ENCODE assay signal across 9 mouse cellular contexts in genomic region chr3:36481776-36482193, GRCm38 (mm10). TPM values are rescaled to one million over a fixed set of nuclear protein-coding genes. Genes with fewer than 3 reads are reported as not detected.
A peak's percentile ranks its signal among the peaks of the same experiment; 100 is the strongest.
DNase-seq lines count a peak whose midpoint lies in the region; ATAC-seq and TF ChIP-seq lines count a peak whose summit lies in the region.
"Had no signal": no experiment of that assay in that cellular context is flagged by ENCODE, and none has a peak within 500 bp of the region (broad histone marks: within the 10 kb centered on the region; RNA-seq: fewer than 3 reads in every experiment).

No protein-coding gene starts in this region.

- peak overlapping the region; percentile 51 for H3K4me2 ChIP-seq in heart, embryonic 15.5 days
- H3K4me2 ChIP-seq in midbrain, embryonic 12.5 days (replicated peaks), result peak overlapping the region; percentile 32
- H3K4me2 ChIP-seq in stomach, embryonic 16.5 days (ENCODE audit: low read depth, low read length), result peak overlapping the region; percentile 43
- H3K4me2 ChIP-seq: liver, embryonic 13.5 days had no signal

- H3K9me3 ChIP-seq in heart, embryonic 15.5 days (replicated peaks), result no peaks in the 10 kb centered on the region
- H3K9me3 ChIP-seq in midbrain, embryonic 12.5 days, result no peaks in the 10 kb centered on the region
- no peaks in the 10 kb centered on the region for H3K9me3 ChIP-seq in stomach, embryonic 16.5 days (replicated peaks; ENCODE audit: control insufficient read depth, low read length)
- H3K9me3 ChIP-seq: liver, embryonic 13.5 days had no signal

- peaks cover 21% of the 10 kb centered on the region for H3K4me1 ChIP-seq in embryonic fibroblast, embryonic 13.5 days (ENCODE audit: control insufficient read depth, insufficient read depth, low read length)
- H3K4me1 ChIP-seq in heart, embryonic 15.5 days (replicated peaks), result peaks cover 30% of the 10 kb centered on the region
- peaks cover 22% of the 10 kb centered on the region for H3K4me1 ChIP-seq in midbrain, embryonic 12.5 days
- H3K4me1 ChIP-seq in stomach, embryonic 16.5 days (ENCODE audit: control insufficient read depth, insufficient read depth, low read length), result peaks cover 14% of the 10 kb centered on the region; the same call in 1 of the 2 replicates

- DNase-seq in 416B (ENCODE audit: low read depth), result peak; percentile 35
- peak; percentile 74 for DNase-seq in adrenal gland, postnatal 10 days
- peak; percentile 69 for DNase-seq in kidney, postnatal 10 days
- DNase-seq: liver, embryonic 13.5 days had no signal

- peak overlapping the region; percentile 89 for H3K27ac ChIP-seq in embryonic fibroblast, embryonic 13.5 days (ENCODE audit: insufficient read depth, low read length)
- H3K27ac ChIP-seq in heart, embryonic 15.5 days, result peak overlapping the region; percentile 96
- peak overlapping the region; percentile 83 for H3K27ac ChIP-seq in midbrain, embryonic 12.5 days (replicated peaks)
- peak overlapping the region; percentile 96 for H3K27ac ChIP-seq in stomach, embryonic 16.5 days (ENCODE audit: low read length)
- H3K27ac ChIP-seq: liver, embryonic 13.5 days had no signal

- no peaks in the 10 kb centered on the region for H3K36me3 ChIP-seq in heart, embryonic 15.5 days
- H3K36me3 ChIP-seq in midbrain, embryonic 12.5 days, result no peaks in the 10 kb centered on the region
- H3K36me3 ChIP-seq in stomach, embryonic 16.5 days (ENCODE audit: control insufficient read depth, insufficient read depth, low read length), result no peaks in the 10 kb centered on the region
- H3K36me3 ChIP-seq: liver, embryonic 13.5 days had no signal

- TF ChIP-seq CTCF in embryonic fibroblast, embryonic 13.5 days (IDR thresholded peaks at IDR 0.05; ENCODE audit: borderline replicate concordance, insufficient read depth, low read length), result no peak

- H3K27me3 ChIP-seq in heart, embryonic 15.5 days, result no peaks in the 10 kb centered on the region
- no peaks in the 10 kb centered on the region for H3K27me3 ChIP-seq in midbrain, embryonic 12.5 days
- no peaks in the 10 kb centered on the region for H3K27me3 ChIP-seq in stomach, embryonic 16.5 days (ENCODE audit: control insufficient read depth, insufficient read depth, low read length)
- H3K27me3 ChIP-seq: liver, embryonic 13.5 days had no signal

- TF ChIP-seq POLR2A in embryonic fibroblast, embryonic 13.5 days (IDR thresholded peaks at IDR 0.05; ENCODE audit: low read depth, low read length), result no peak

- peak overlapping the region; percentile 34 for H3K9ac ChIP-seq in heart, embryonic 15.5 days
- H3K9ac ChIP-seq in midbrain, embryonic 12.5 days (replicated peaks), result peak overlapping the region; percentile 28; the same call in 1 of the 2 replicates
- H3K9ac ChIP-seq in stomach, embryonic 16.5 days (ENCODE audit: low read length), result peak overlapping the region; percentile 13; the same call in 1 of the 2 replicates
- H3K9ac ChIP-seq: liver, embryonic 13.5 days had no signal

- 9% methylated on average over 11 of the region's 11 CpGs for WGBS in heart, embryonic 15.5 days
- WGBS in midbrain, embryonic 12.5 days, result 6% methylated on average over 11 of the region's 11 CpGs
- 9% methylated on average over 11 of the region's 11 CpGs for WGBS in stomach, embryonic 16.5 days

- no peak overlapping the region for H3K4me3 ChIP-seq in embryonic fibroblast, embryonic 13.5 days (ENCODE audit: insufficient read depth, low read length)
- H3K4me3 ChIP-seq in heart, embryonic 15.5 days, result peak overlapping the region; percentile 15
- no peak overlapping the region for H3K4me3 ChIP-seq in midbrain, embryonic 12.5 days
- no peak overlapping the region for H3K4me3 ChIP-seq in stomach, embryonic 16.5 days (replicated peaks; ENCODE audit: low read length)
- H3K4me3 ChIP-seq: liver, embryonic 13.5 days had no signal

- peak; percentile 77 for ATAC-seq in heart, embryonic 15.5 days (replicated peaks; ENCODE audit: insufficient number of reproducible peaks, insufficient read depth, low FRiP score, low read depth)
- ATAC-seq in midbrain, embryonic 12.5 days (ENCODE audit: low FRiP score, low read depth), result peak; percentile 81
- peak; percentile 60; the same call in 1 of the 2 replicates for ATAC-seq in stomach, embryonic 16.5 days (ENCODE audit: insufficient read depth, low FRiP score)
- ATAC-seq in inflammation-experienced regulatory T-cells, adult 6 months, result no peak

RNA-seq across cellular contexts. Expression of gene 1810062G17Rik, which starts 6.0 kb away (rescaled TPM):
- total RNA-seq in adrenal gland, postnatal 10 days (2021), result 1 to 10 TPM; 2.6 to 2.7 TPM
- 0.97 and 1.1 TPM in 2 replicates for polyA plus RNA-seq in embryonic fibroblast, embryonic 13.5 days (2011; ENCODE audit: insufficient read length, low read depth, missing spikeins)
- polyA plus RNA-seq in heart, embryonic 15.5 days (2015; fragmentation: Nextera tagmentation; extraction: Ambion mirVana), result 0.92 and 1.6 TPM in 2 replicates
- polyA plus RNA-seq in midbrain, embryonic 12.5 days (2016; fragmentation: Nextera tagmentation; extraction: Ambion mirVana), result 0.26 TPM in 1 of 2 replicates, not detected in the other
- polyA plus RNA-seq in stomach, embryonic 16.5 days (2015; fragmentation: Nextera tagmentation; extraction: Ambion mirVana), result 1.4 and 2.8 TPM in 2 replicates
- 1 to 10 TPM; 1.7 to 2.9 (median 1.9) TPM for polyA plus RNA-seq in inflammation-experienced regulatory T-cells, adult 6 months (2017; shearing (Covaris generic))

RNA-seq across cellular contexts. Expression of gene Anxa5, which starts 6.1 kb away (rescaled TPM):
- total RNA-seq in adrenal gland, postnatal 10 days (2021), result 100 to 1,000 TPM; 410 to 415 TPM
- polyA plus RNA-seq in embryonic fibroblast, embryonic 13.5 days (2011; ENCODE audit: insufficient read length, low read depth, missing spikeins), result 593 and 759 TPM in 2 replicates
- polyA plus RNA-seq in heart, embryonic 15.5 days (2015; fragmentation: Nextera tagmentation; extraction: Ambion mirVana), result 359 and 472 TPM in 2 replicates
- polyA plus RNA-seq in midbrain, embryonic 12.5 days (2016; fragmentation: Nextera tagmentation; extraction: Ambion mirVana), result 75.4 and 90.1 TPM in 2 replicates
- polyA plus RNA-seq in stomach, embryonic 16.5 days (2015; fragmentation: Nextera tagmentation; extraction: Ambion mirVana), result 323 and 376 TPM in 2 replicates
- 100 to 1,000 TPM; 124 to 194 (median 151) TPM for polyA plus RNA-seq in inflammation-experienced regulatory T-cells, adult 6 months (2017; shearing (Covaris generic))

RNA-seq across cellular contexts. Expression of gene Gm11549, which starts 39.8 kb away (rescaled TPM):
- total RNA-seq in adrenal gland, postnatal 10 days (2021), result under 1 TPM; 0.09 to 0.70 TPM
- 0.30 and 0.52 TPM in 2 replicates for polyA plus RNA-seq in embryonic fibroblast, embryonic 13.5 days (2011; ENCODE audit: insufficient read length, low read depth, missing spikeins)
- polyA plus RNA-seq in heart, embryonic 15.5 days (2015; fragmentation: Nextera tagmentation; extraction: Ambion mirVana), result 0.46 and 0.60 TPM in 2 replicates
- 0.96 and 1.2 TPM in 2 replicates for polyA plus RNA-seq in midbrain, embryonic 12.5 days (2016; fragmentation: Nextera tagmentation; extraction: Ambion mirVana)
- polyA plus RNA-seq in stomach, embryonic 16.5 days (2015; fragmentation: Nextera tagmentation; extraction: Ambion mirVana), result 0.13 and 0.30 TPM in 2 replicates
- polyA plus RNA-seq in inflammation-experienced regulatory T-cells, adult 6 months (2017; shearing (Covaris generic)), result not detected
- polyA plus RNA-seq: liver, embryonic 13.5 days had no signal
